Mouse (Mus musculus) cerebellum, postnatal 25 days (tissue): Measurements from ENCODE around the gene Gm17334.

Experiments
- DNase-seq, 2 experiments: peaks; one replicate each; pipeline ENCODE4 v3.0.0; 2021; ENCODE audit warnings: mixed read lengths in 2 of 2

The Gm17334 gene

GRCm38 (mm10) chr11:53773087-53773486 is at the start of gene Gm17334:
Gene Gm17334 (minus strand): TSS chr11:53773187.
- no peak for DNase-seq

GRCm38 (mm10) chr11:53821945-53822338 is 49.0 kb upstream of the Gm17334 start:
- DNase-seq = no peak

GRCm38 (mm10) chr11:53821230-53821944 is 48.4 kb upstream of the Gm17334 start:
- DNase-seq = no peak

GRCm38 (mm10) chr11:53820516-53821170 is 47.7 kb upstream of the Gm17334 start:
- DNase-seq = peak; percentile 19

- DNase-seq = no peak
Measured at GRCm38 (mm10) chr11:53819511-53819910, 46.5 kb upstream of the Gm17334 start.

GRCm38 (mm10) chr11:53818794-53819193 is 45.8 kb upstream of the Gm17334 start:
- no peak for DNase-seq

GRCm38 (mm10) chr11:53816841-53817375 is 43.9 kb upstream of the Gm17334 start:
- peak; percentile 46 to 51 for DNase-seq

- DNase-seq = no peak
Measured at GRCm38 (mm10) chr11:53814810-53815209, 41.8 kb upstream of the Gm17334 start.

- no peak for DNase-seq
Measured at GRCm38 (mm10) chr11:53813001-53813868, 40.2 kb upstream of the Gm17334 start.

GRCm38 (mm10) chr11:53811312-53811711 is 38.3 kb upstream of the Gm17334 start:
- no peak for DNase-seq

- no peak for DNase-seq
Measured at GRCm38 (mm10) chr11:53810749-53811148, 37.8 kb upstream of the Gm17334 start.

GRCm38 (mm10) chr11:53810156-53810555 is 37.2 kb upstream of the Gm17334 start:
- DNase-seq = no peak

- DNase-seq = no peak
Measured at GRCm38 (mm10) chr11:53809354-53809753, 36.4 kb upstream of the Gm17334 start.

- DNase-seq = no peak
Measured at GRCm38 (mm10) chr11:53805786-53806185, 32.8 kb upstream of the Gm17334 start.

GRCm38 (mm10) chr11:53804569-53805344 is 31.8 kb upstream of the Gm17334 start:
- no peak for DNase-seq

GRCm38 (mm10) chr11:53803494-53803893 is 30.5 kb upstream of the Gm17334 start:
- no peak for DNase-seq

- DNase-seq = no peak
Measured at GRCm38 (mm10) chr11:53803093-53803492, 30.1 kb upstream of the Gm17334 start.

- no peak for DNase-seq
Measured at GRCm38 (mm10) chr11:53800975-53801374, 28.0 kb upstream of the Gm17334 start.

- DNase-seq = no peak
Measured at GRCm38 (mm10) chr11:53800036-53800435, 27.0 kb upstream of the Gm17334 start.

GRCm38 (mm10) chr11:53798041-53798711 is 25.2 kb upstream of the Gm17334 start:
- DNase-seq = peak in 1 of 2 experiments; percentile 39

GRCm38 (mm10) chr11:53797386-53797920 is 24.5 kb upstream of the Gm17334 start:
- no peak for DNase-seq
